Mouse (Mus musculus) WW6 (cell line): ENCODE measurements around the gene Hsd17b10.
A peak's percentile ranks its signal among the peaks of the same experiment; 100 is the strongest.

ENCODE experiments used
- DNase-seq: peaks from one replicate; pipeline ENCODE4 v3.0.0-alpha.2; 2013; ENCODE audit warnings: low read depth, low spot score

The Hsd17b10 gene

GRCm38 (mm10) chrX:152001737-152002710 is at the start of gene Hsd17b10:
Gene Hsd17b10, plus strand, starts transcription at chrX:152001845.
- DNase-seq, result peak; percentile 42

GRCm38 (mm10) chrX:151999006-151999710 is 2.5 kb upstream of the Hsd17b10 start:
- no peak for DNase-seq

- DNase-seq, result no peak
Measured at GRCm38 (mm10) chrX:152001182-152001684, 412 bp upstream of the Hsd17b10 start.

- DNase-seq, result no peak
Measured at GRCm38 (mm10) chrX:152002865-152003264, 1.2 kb downstream of the Hsd17b10 start.

- no peak for DNase-seq
Measured at GRCm38 (mm10) chrX:152007863-152008262, 6.2 kb downstream of the Hsd17b10 start.

GRCm38 (mm10) chrX:152015752-152016150 is 14.1 kb downstream of the Hsd17b10 start:
- no peak for DNase-seq

- peak; percentile 75 for DNase-seq
Measured at GRCm38 (mm10) chrX:152016151-152017145, 14.8 kb downstream of the Hsd17b10 start, which contains the start of the genes Ribc1 and Smc1a. Gene Ribc1, minus strand, starts transcription at chrX:152016295. Gene Smc1a, plus strand, starts transcription at chrX:152016428.

- DNase-seq, result no peak
Measured at GRCm38 (mm10) chrX:152017186-152017585, 15.5 kb downstream of the Hsd17b10 start.

GRCm38 (mm10) chrX:152019294-152019693 is 17.6 kb downstream of the Hsd17b10 start:
- no peak for DNase-seq

- DNase-seq, result no peak
Measured at GRCm38 (mm10) chrX:152039865-152040264, 38.2 kb downstream of the Hsd17b10 start.

GRCm38 (mm10) chrX:152047230-152047629 is 45.6 kb downstream of the Hsd17b10 start:
- DNase-seq, result no peak

GRCm38 (mm10) chrX:152052546-152052945 is 50.9 kb downstream of the Hsd17b10 start:
- DNase-seq, result no peak
